Mouse (Mus musculus): ENCODE measurements around the gene Cbx1. TPM values are rescaled to one million over a fixed set of nuclear protein-coding genes. Genes with fewer than 3 reads are reported as not detected.
"Not testable (repeated sequence)": the region's sequence is repeated elsewhere in the genome, so short reads cannot be mapped to it uniquely, and the experiment has no call there.

Cbx1 gene
- total RNA-seq, 1 experiment from 2014 or later = 54.0 TPM

DNA sequence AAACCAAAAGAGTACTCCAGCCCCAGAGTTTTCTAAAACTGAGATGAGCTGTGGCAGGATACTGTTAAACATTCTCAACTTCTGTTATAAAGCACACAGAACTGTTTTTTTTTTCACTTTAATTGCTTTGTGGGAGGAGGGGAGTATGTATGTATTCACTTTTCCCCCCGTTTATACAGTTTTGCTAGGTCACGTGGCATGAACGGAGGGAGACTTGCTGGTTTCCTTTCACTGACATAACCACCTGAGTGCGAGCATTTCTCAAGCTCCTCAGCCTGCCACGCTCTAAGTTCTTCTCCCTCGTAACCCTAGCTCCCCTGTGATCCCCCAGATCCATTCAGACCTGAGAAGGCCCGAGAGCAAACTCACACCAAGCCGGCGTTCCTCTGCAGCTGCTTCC is 16.5 kb upstream of the Cbx1 start:
- ATAC-seq (replicated peaks; ENCODE audit: insufficient number of reproducible peaks, low FRiP score, low TSS enrichment, poor library complexity, severe bottlenecking) = no peak

DNA sequence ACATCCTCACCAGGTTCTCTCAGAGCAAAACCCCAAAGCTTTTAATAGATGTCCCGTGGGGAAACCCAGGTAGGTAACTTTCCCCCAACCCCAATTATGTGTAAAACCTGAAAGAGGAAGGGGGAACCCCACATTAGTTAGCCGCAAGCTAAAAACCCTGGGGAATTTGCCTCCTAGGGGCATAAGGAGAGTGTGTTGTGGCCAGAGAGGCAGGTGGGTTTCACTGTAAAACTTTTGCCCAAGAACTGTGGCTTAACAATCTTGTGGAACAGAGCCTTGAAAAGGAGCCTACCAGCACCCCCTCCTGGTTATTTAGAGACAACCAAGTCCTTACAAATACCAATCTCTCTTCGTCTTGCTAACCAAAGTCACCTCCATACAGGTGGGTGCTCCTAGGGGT is 14.4 kb upstream of the Cbx1 start:
- no peak for ATAC-seq (replicated peaks; ENCODE audit: insufficient number of reproducible peaks, low FRiP score, low TSS enrichment, poor library complexity, severe bottlenecking)

- ATAC-seq (replicated peaks; ENCODE audit: insufficient number of reproducible peaks, low FRiP score, low TSS enrichment, poor library complexity, severe bottlenecking) = no peak
Observed at GRCm38 (mm10) chr11:96775063-96775462, 13.9 kb upstream of the Cbx1 start.

- no peak for ATAC-seq (replicated peaks; ENCODE audit: insufficient number of reproducible peaks, low FRiP score, low TSS enrichment, poor library complexity, severe bottlenecking)
Observed at GRCm38 (mm10) chr11:96775665-96776064, 13.3 kb upstream of the Cbx1 start.

- no peak for ATAC-seq (replicated peaks; ENCODE audit: insufficient number of reproducible peaks, low FRiP score, low TSS enrichment, poor library complexity, severe bottlenecking)
Observed at GRCm38 (mm10) chr11:96776068-96776467, 12.9 kb upstream of the Cbx1 start.

- ATAC-seq (replicated peaks; ENCODE audit: insufficient number of reproducible peaks, low FRiP score, low TSS enrichment, poor library complexity, severe bottlenecking) = peak; percentile 99
Observed at GRCm38 (mm10) chr11:96776968-96777962, 11.7 kb upstream of the Cbx1 start, which contains the start of gene Snx11. Snx11 (minus strand) TSS chr11:96777559.

DNA sequence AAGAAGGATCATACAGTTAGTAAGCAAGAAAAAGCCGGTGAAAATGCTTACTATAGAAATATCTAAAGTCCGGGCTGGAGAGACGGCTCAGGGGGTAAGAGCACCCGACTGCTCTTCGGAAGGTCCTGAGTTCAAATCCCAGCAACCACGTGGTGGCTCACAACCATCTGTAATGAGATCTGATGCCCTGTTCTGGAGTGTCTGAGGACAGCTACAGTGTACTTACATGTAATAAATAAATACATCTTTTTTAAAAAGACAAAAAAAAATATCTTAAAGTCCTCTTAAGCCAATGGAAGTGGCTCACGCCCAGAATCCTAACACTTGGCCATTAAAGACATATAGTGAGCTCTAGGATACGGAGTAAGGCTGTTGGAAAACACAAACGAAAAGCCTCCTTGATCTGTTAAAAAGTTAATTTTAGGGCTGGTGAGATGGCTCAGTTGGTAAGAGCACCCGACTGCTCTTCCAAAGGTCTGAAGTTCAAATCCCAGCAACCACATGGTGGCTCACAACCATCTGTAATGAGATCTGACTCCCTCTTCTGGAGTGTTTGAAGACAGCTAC is 10.8 kb upstream of the Cbx1 start:
- not testable (repeated sequence) for ATAC-seq (replicated peaks; ENCODE audit: insufficient number of reproducible peaks, low FRiP score, low TSS enrichment, poor library complexity, severe bottlenecking)

- ATAC-seq (replicated peaks; ENCODE audit: insufficient number of reproducible peaks, low FRiP score, low TSS enrichment, poor library complexity, severe bottlenecking) = no peak
Observed at GRCm38 (mm10) chr11:96780306-96780705, 8.6 kb upstream of the Cbx1 start.

GRCm38 (mm10) chr11:96781425-96781824 is 7.5 kb upstream of the Cbx1 start:
- no peak for ATAC-seq (replicated peaks; ENCODE audit: insufficient number of reproducible peaks, low FRiP score, low TSS enrichment, poor library complexity, severe bottlenecking)

DNA sequence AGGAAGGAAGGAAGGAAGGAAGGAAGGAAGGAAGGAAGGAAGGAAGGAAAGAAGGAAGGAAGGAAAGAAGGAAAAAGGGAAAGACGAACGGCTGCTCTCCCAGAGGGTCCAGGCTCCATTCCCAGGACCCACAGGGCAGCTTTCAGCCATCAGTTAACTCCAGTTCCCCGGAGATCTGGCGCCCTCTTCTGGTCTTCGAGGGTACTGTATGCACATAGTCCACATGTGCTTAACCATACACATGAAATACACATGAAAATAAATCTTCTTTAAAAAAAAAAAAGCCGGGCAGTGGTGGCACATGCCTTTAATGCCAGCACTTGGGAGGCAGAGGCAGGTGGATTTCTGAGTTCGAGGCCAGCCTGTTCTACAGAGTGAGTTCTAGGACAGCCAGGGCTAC is 4.1 kb upstream of the Cbx1 start:
- ATAC-seq (replicated peaks; ENCODE audit: insufficient number of reproducible peaks, low FRiP score, low TSS enrichment, poor library complexity, severe bottlenecking) = peak; percentile 60; the same call in 1 of the 2 replicates

GRCm38 (mm10) chr11:96786731-96787450 is 2.0 kb upstream of the Cbx1 start:
- ATAC-seq (replicated peaks; ENCODE audit: insufficient number of reproducible peaks, low FRiP score, low TSS enrichment, poor library complexity, severe bottlenecking) = no peak

DNA sequence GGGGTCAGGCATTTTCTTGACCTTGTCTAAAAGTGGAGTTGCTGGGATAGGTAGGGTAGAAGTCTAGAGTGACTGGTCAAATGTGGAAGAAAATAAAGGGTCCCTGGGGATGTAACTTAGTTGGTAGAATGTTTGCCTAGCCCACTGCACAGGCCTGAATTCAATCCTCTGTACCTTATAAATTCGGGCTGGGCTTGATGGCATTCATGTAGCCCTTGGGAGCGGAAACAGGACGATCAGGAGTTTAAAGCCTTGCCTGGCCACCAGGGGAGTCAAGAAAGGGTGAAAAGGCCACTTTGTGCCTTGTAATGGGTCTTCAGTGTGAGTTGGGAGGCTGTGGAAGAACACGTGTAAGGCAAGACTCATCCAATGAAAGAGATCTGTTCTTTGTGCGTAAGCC is 1.1 kb downstream of the Cbx1 start:
- no peak for ATAC-seq (replicated peaks; ENCODE audit: insufficient number of reproducible peaks, low FRiP score, low TSS enrichment, poor library complexity, severe bottlenecking)

DNA sequence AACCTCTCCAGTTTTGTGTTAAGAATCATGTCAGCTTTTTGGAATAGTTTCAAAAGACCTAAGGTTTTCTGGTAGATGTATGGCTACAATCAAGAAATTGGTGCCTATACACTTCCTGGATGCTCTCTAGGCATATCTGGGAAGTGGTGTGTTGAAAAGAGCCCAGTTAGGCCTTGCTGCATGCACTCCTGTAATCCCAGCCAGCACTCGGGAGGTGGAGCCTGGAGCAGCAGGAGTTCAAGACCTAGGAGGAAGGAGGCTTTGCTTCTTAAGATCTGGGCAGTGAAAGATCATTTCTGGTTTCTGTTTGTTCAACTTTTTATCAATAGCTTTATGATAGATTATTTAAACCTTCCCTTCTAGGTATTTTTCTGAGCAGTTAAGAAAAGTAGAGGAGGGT is 1.8 kb downstream of the Cbx1 start:
- no peak for ATAC-seq (replicated peaks; ENCODE audit: insufficient number of reproducible peaks, low FRiP score, low TSS enrichment, poor library complexity, severe bottlenecking)

GRCm38 (mm10) chr11:96795491-96795890 is 6.6 kb downstream of the Cbx1 start:
- no peak for ATAC-seq (replicated peaks; ENCODE audit: insufficient number of reproducible peaks, low FRiP score, low TSS enrichment, poor library complexity, severe bottlenecking)

- no peak for ATAC-seq (replicated peaks; ENCODE audit: insufficient number of reproducible peaks, low FRiP score, low TSS enrichment, poor library complexity, severe bottlenecking)
Observed at GRCm38 (mm10) chr11:96796081-96796480, 7.2 kb downstream of the Cbx1 start.

DNA sequence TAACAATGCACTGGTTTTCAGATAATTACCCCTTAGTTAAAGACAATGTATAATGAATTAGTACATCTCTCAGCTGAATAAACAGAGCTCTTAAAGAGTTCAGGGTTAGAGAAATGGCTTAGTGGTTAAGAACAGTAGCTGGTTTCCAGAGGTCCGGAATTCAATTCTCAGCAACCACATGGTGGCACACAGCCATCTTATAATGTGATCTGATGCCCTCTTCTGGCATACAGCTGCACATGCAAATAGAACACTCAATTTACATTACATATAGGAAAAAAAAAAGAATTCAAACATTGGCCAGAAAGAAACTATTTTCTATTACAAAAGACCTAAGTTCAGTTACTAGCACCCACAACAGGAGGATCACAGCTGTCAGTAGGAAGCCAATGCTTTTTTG is 7.7 kb downstream of the Cbx1 start:
- no peak for ATAC-seq (replicated peaks; ENCODE audit: insufficient number of reproducible peaks, low FRiP score, low TSS enrichment, poor library complexity, severe bottlenecking)

- no peak for ATAC-seq (replicated peaks; ENCODE audit: insufficient number of reproducible peaks, low FRiP score, low TSS enrichment, poor library complexity, severe bottlenecking)
Observed at GRCm38 (mm10) chr11:96799511-96799910, 10.6 kb downstream of the Cbx1 start.

- no peak for ATAC-seq (replicated peaks; ENCODE audit: insufficient number of reproducible peaks, low FRiP score, low TSS enrichment, poor library complexity, severe bottlenecking)
Observed at GRCm38 (mm10) chr11:96805606-96806005, 16.7 kb downstream of the Cbx1 start.

- no peak for ATAC-seq (replicated peaks; ENCODE audit: insufficient number of reproducible peaks, low FRiP score, low TSS enrichment, poor library complexity, severe bottlenecking)
Observed at GRCm38 (mm10) chr11:96808066-96808465, 19.1 kb downstream of the Cbx1 start.
